Mouse (Mus musculus): ENCODE measurements at regions not wholly inside any gene's neighbourhood (a gene's known extent, or its start where the extent isn't known, plus 50 kb on each side); places are given as distances from the start of the nearest gene placed in this dataset.

DNA sequence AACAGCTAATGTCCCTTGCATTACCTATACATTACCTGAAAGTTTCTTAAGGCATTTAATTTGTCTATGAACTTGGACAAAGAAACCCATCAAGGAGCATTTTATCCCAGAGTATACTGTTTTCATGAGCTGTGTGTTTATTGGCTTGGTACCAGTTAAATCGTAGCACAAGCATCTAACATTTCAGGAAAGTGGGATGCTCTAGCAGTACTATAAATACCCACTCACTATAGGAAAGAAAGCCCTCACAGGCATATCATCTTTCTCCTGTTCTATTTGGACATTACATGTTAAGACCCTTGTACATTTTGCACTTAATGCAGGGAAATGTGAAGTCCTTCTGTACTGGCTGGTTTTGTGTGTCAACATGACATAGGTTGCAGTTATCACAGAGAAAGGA, 163.9 kb downstream of the Ptprc start:
- DNase-seq: no peak

GRCm38 (mm10) chr1:138010910-138011477, 164.5 kb downstream of the Ptprc start:
- DNase-seq: no peak

GRCm38 (mm10) chr1:138006811-138007210, 168.7 kb downstream of the Ptprc start:
- DNase-seq: no peak

- no peak for DNase-seq
Observed at GRCm38 (mm10) chr1:138004319-138004718, 171.2 kb downstream of the Ptprc start.

DNA sequence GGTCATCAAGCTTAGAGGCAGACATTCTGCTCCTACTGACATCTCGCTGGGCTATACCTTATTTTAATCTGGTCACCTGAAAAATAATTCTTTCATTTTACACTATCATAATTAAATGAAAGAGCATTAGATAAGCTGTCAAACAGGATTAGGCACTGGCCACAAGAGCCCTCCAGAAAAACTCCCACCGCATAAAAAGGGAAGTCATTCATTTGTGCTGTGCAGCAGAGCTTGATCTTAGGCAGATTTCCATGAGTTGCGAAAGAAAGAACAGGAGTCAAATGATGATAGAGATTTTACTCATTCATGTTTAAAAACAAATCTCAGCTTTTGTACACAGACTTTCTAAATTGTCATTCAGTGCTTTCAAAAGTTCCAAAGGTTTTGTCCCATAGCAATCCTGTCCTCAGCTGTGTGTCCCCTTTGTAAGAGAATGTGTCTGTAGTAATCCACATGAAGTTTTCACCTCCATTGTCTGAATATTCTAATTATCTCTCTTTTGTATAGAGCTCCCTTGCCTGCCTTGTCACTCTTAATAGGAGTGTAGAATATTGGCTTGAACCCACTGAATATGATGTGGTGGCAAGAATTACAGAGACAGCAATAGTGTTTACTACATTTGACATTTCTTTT, 176.1 kb downstream of the Ptprc start:
- no peak for DNase-seq

GRCm38 (mm10) chr1:137996041-137996440, 179.5 kb downstream of the Ptprc start:
- no peak for DNase-seq

DNA sequence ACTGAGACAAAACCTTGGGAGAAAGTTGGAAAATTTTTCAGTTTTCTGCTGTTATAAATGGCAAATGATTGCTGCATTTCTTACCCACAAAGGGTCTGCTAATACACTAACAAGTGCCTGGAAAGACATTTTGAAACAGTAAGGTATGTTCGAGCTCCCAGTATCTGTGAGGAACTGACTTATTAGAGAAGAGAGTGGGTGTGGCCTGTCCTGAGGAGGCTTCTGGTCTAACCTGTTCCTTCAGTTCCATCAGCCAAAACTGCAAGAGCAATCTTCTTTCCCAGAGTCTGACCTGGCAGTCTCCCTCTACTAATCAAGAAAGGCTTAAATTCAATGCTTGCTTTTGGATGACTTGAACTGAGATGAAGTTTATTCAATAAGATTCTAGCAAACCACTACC, 183.6 kb downstream of the Ptprc start:
- DNase-seq: no peak

DNA sequence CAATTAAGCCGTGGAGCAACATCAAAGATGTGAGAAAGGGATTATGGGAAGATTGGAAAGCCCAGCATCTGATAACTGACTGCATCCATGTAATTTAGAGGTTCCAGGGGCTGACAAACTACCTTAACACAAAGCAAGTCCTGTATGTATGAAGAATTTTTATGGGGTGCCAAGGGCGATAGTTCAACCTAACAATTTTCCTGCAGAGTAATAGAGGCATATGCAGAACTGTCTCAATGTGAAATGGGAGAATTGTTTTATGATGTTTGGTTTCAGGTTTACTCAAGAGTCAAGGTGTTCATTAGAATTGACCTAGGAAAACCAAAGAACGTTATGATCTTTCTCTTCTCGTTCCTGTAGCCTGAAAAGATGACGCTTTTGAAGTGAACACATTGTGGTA, 184.1 kb downstream of the Ptprc start:
- no peak for DNase-seq

DNA sequence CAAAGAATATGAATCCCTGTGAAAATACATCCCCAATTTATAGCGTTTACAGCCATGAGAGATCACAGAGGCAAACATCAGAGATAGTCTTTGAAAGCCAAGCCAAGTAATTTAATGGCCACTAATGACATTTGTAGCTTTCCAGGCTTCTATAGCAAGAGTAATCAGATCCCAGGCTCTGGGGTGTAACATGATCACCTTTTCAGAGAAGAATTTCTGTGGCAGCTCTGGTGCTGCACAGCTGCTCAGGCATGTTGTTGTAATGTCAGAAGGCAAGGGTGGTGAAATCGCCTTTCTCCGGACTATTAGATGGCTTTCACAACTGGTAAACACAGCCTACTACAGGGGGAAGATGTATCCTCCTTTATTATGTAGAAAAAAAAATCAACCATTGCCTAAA, 202.1 kb downstream of the Ptprc start:
- no peak for DNase-seq

DNA sequence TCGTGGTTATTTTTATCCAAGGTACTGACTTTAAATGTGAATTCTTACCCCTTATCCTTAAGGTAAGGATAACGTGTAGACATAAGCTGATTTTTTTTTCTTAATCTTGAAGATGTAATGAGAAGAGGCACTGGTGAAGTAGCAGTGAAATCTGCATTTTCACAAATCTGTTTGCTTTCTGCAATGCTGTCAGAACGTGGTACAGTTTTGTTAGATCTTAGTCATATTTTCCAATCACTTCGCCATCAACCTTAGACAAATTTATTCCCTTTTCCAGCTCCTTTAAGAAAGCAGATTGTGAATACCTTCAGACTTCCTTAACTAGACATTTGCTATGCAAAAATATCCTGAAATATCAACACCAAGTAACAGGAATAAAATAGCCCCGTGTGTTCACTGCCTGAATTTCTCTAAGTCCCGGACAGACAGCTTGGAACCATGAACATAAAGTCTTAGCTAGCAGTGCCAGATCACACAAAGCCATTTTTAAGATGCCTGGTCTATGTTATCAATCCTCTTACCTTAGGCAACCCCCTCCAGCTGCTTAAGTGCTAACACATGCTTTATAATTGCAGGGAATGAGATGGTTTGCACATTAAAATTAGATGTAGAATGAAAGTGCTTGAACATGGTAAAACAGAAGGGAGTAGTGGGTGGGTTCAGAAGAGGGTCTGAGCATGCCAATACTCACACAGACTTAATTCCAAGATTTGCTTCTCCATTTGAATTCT, 202.7 kb downstream of the Ptprc start:
- no peak for DNase-seq

DNA sequence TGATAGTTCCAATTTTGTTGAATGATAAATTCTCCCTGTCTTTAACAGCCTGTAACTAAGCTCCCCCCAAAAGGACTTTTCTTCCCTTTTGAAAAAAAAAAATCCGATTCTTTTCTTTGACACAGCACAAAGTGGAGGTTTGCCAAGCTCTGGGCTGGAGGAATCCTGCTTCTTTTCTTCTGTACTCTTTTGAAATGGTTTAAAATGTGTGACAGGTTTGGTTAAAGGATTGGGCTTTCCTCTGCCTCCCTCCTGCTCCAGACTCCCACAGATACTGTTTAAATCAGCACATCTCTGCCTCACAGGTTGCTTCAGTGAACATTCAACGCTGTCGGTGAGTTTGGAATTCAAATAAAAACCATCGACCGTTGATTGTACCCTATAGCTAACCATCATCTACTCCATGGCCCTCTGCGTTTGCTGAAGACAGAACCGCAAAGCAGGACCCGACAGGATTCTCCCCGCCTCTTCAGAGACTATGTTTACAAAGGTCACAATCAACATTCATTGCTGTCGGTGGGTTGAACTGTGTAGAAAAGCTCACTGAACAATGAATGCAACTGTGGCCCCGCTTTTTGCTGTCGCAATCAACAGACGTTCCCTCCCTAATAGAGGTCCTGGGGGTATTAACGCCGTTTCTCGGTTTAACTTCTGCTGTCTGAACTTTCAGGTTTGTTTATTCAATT, 209.2 kb downstream of the Ptprc start:
- no peak for DNase-seq

DNA sequence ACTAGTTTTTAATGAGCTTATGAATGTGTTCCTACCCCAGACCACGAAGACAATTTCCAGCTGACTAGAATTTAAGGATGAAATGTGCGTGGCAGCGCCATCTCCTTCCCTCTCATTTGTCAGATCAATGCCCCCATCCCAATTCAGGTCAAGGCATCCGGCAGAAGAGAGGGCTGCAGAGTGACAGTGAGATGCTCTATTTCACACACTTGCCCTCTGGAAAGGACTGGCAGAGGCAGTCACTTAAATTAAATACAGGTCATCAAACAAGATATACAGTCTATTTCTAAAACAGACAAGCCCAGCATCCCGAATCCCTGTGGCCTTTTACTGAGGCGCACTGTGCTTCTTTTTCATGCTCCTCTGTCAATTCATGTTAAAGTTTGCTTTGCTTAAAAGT, 211.9 kb downstream of the Ptprc start:
- no peak for DNase-seq

DNA sequence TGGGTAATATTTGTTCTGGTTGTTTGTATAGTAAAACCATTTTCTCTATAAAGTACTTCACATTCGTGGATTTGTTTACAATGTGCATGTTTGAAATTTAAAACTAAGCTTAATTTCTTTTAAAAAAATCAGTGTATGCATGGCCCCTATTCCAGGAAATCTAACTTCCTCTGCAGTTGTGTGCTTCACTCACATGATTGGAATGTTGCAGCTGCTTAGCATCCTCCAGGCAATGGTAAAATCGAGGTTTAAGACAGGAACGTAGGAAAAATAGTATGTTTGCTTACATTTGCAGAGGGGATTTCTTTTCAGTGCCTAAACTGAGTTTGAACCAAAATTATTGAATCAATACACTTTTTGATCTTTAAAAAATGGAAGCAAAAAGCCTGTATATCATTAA, 217.5 kb downstream of the Ptprc start:
- no peak for DNase-seq

- DNase-seq: no peak
Observed at GRCm38 (mm10) chr1:137955993-137956392, 219.5 kb downstream of the Ptprc start.

DNA sequence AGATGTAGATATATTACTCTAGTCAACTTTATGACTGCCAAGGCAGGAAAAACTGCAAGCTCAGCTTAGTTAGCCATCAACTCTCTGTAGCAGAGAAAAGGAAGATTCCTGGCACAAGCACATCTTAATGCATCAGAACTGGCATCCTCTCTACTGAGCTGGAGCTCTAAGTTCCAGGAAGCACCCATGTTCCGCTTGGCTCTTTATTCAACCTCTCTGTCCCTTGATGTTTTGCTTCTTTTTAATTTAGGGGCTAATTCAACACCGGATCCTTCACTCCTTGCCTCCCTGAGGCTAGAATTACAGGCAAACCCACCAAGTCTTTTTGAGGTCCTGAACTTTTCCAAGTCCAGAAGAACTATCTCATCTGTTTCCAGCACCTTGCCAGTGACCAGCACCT, 220.4 kb downstream of the Ptprc start:
- DNase-seq: no peak

- no peak for DNase-seq
Observed at GRCm38 (mm10) chr1:137953369-137953768, 222.1 kb downstream of the Ptprc start.

DNA sequence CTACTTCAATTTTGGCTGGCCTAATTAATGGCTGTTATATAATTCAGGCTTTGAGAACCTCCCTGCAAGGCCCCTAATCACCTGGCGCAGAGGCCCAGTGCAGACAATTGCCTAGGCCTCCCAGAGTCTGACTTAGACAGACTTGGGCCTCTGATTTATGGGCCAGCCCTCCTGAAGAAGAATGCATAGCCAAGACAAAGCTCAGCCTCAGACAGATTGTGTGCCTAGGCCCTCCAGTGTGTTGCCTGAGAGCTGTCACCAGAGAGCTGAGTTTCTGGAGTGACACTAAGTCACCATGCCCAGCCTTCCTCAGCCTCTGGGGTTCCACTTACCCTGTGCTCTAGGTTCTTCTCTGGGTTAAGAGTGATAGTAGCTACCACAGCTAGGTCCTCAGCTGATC, 222.7 kb downstream of the Ptprc start:
- no peak for DNase-seq

GRCm38 (mm10) chr1:137947900-137948299, 227.6 kb downstream of the Ptprc start:
- DNase-seq: no peak

GRCm38 (mm10) chr1:137941776-137942522, 233.6 kb downstream of the Ptprc start:
- no peak for DNase-seq

GRCm38 (mm10) chr1:137935746-137936145, 239.8 kb downstream of the Ptprc start:
- DNase-seq: no peak

DNA sequence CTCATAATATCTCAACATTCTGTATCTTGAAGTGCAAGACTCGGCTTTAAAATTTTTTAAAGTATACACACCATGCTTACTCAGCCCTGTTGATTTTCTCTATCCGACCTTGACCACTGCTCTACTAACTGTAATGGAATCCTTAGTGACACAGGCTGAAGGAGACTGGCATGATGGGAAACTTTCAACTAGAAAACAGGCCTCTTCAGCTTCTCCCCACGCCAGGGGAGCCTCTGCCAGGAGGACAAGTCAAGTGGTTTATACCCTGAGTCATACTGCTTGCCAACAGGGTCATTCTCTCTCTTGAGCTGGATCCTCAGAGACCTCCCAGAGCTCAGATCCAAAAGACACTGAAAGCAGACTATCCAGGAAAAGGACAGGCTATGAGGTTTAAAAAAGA, 245.7 kb downstream of the Ptprc start:
- DNase-seq: no peak

DNA sequence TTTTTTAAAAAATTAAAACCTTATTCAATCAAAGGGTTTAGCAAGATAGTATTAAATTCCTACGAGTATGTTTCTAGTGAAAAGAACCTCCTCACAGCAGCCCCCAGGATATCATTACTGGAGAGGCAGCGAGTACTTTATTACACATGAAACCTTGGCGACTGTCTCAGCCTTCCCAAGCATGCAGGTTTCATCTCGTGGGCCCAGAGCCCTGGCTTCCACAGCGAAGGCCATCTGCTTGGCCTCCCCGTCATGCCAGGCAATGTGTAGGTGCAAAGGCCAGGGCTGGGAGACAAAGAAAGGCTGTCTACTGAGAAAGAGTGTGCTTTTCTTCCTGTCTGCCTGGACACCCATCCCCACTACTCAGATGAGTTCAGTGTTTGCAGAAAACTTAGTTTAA, 247.0 kb downstream of the Ptprc start:
- no peak for DNase-seq

- no peak for DNase-seq
Observed at GRCm38 (mm10) chr1:137927953-137928352, 247.6 kb downstream of the Ptprc start.

All from B cell, adult 2 months (primary cell).